Mouse (Mus musculus) intestine, embryonic 15.5 days (tissue): ENCODE results near the gene Apon. TPM values are rescaled to one million over a fixed set of nuclear protein-coding genes. Genes with fewer than 3 reads are reported as not detected.

ENCODE experiments used
- polyA plus RNA-seq: library from polyadenylated mRNA; unstranded; fragments of >200 nt; fragmentation: Nextera tagmentation; extraction: Ambion mirVana; gene quantifications from 2 replicates; pipeline ENCODE4 v1.2.1, GENCODE M21; 2015

Apon gene
- polyA plus RNA-seq, 1 experiment from 2014 or later, result 0.26 TPM

Other genes with a start within 250 kb of the Apon start
- 0.38 and 0.48 TPM in 2 replicates for gene Hsd17b6, start 246.5 kb upstream of the Apon start, polyA plus RNA-seq
- gene Prim1, start 238.9 kb upstream of the Apon start, polyA plus RNA-seq, result 67.9 and 73.0 TPM in 2 replicates
- gene Naca, start 218.5 kb upstream of the Apon start, polyA plus RNA-seq, result 779 and 830 TPM in 2 replicates
- 482 and 586 TPM in 2 replicates for gene Ptges3, start 195.1 kb upstream of the Apon start, polyA plus RNA-seq
- 3,029 and 3,109 TPM in 2 replicates for gene Atp5b, start 170.8 kb upstream of the Apon start, polyA plus RNA-seq
- gene Baz2a, start 162.5 kb upstream of the Apon start, polyA plus RNA-seq, result 11.7 and 12.5 TPM in 2 replicates
- 24.8 and 27.0 TPM in 2 replicates for gene Rbms2, start 73.8 kb upstream of the Apon start, polyA plus RNA-seq
- gene Gls2, start 59.6 kb upstream of the Apon start, polyA plus RNA-seq, result 1.8 and 3.3 TPM in 2 replicates
- 34.8 and 35.9 TPM in 2 replicates for gene Spryd4, start 42.3 kb upstream of the Apon start, polyA plus RNA-seq
- 0.19 TPM in 1 of 2 replicates, not detected in the other for gene Mip, start 28.3 kb upstream of the Apon start, polyA plus RNA-seq
- gene Timeless, start 22.0 kb upstream of the Apon start, polyA plus RNA-seq, result 40.8 and 41.3 TPM in 2 replicates
- gene Apof, start 14.6 kb downstream of the Apon start, polyA plus RNA-seq, result 1.6 and 2.9 TPM in 2 replicates
- gene Stat2, start 16.5 kb downstream of the Apon start, polyA plus RNA-seq, result 15.1 and 15.4 TPM in 2 replicates
- 0.21 and 0.31 TPM in 2 replicates for gene Il23a, start 44.7 kb downstream of the Apon start, polyA plus RNA-seq
- 26.2 TPM in 2 replicates for gene Pan2, start 49.2 kb downstream of the Apon start, polyA plus RNA-seq
- gene Cnpy2, start 68.4 kb downstream of the Apon start, polyA plus RNA-seq, result 303 and 328 TPM in 2 replicates
- gene Cs, start 83.6 kb downstream of the Apon start, polyA plus RNA-seq, result 269 and 282 TPM in 2 replicates
- gene Coq10a, start 114.9 kb downstream of the Apon start, polyA plus RNA-seq, result 13.7 TPM in 2 replicates
- 10.0 and 11.5 TPM in 2 replicates for gene Ankrd52, start 123.0 kb downstream of the Apon start, polyA plus RNA-seq
- 114 and 141 TPM in 2 replicates for gene Slc39a5, start 147.1 kb downstream of the Apon start, polyA plus RNA-seq
- 87.9 and 97.1 TPM in 2 replicates for gene Nabp2, start 157.4 kb downstream of the Apon start, polyA plus RNA-seq
- gene Rnf41, start 157.6 kb downstream of the Apon start, polyA plus RNA-seq, result 36.6 and 37.5 TPM in 2 replicates
- 62.5 TPM in 2 replicates for gene Smarcc2, start 205.2 kb downstream of the Apon start, polyA plus RNA-seq
- gene Myl6, start 240.0 kb downstream of the Apon start, polyA plus RNA-seq, result 1,676 and 1,825 TPM in 2 replicates
- gene Myl6b, start 244.6 kb downstream of the Apon start, polyA plus RNA-seq, result 2.4 and 2.7 TPM in 2 replicates